10 mouse cellular contexts compared by ENCODE assay signal in the genomic region with DNA sequence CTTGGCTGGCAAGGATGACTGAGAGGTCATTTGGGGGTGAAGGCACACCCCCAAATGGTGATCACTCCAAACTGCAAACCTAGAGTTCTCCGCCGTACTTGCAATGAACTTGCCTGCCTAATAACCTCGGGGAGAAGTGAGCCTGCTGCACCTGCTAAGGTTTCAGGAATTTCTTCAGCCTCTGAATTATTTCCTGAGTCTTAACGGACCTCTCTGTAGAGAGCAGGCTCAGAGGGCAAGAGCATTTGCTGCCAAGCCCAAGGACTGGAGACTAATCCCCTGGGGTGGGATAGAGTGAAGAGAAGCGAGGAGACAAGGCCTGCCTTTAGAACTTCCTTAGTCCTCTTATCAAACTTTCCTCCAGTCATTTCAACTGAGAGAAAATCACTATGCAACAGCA. TPM values are rescaled to one million over a fixed set of nuclear protein-coding genes. Genes with fewer than 3 reads are reported as not detected.
DNase-seq lines count a peak whose midpoint lies in the region; ATAC-seq and TF ChIP-seq lines count a peak whose summit lies in the region.
"Had no signal": no experiment of that assay in that cellular context is flagged by ENCODE, and none has a peak within 500 bp of the region (broad histone marks: within the 10 kb centered on the region; RNA-seq: fewer than 3 reads in every experiment).

No protein-coding gene starts in this region.

- no peaks in the 10 kb centered on the region for H3K9me3 ChIP-seq in hindbrain, embryonic 14.5 days (ENCODE audit: control insufficient read depth, low read length)

- H3K4me2 ChIP-seq in hindbrain, embryonic 14.5 days (replicated peaks): peak overlapping the region; percentile 61; the same call in 1 of the 2 replicates

- 75% methylated on average over 5 of the region's 5 CpGs for WGBS in hindbrain, embryonic 14.5 days

- DNase-seq in heart, adult 11 months: peak; percentile 71
- no peak for DNase-seq in heart, postnatal 25 days (ENCODE audit: low spot score)
- DNase-seq in left cerebral cortex, adult 8-10 months (ENCODE audit: low spot score in 2 of 2): peak; percentile 0 to 1
- no peak for DNase-seq in left cerebral cortex, adult 18-20 months (ENCODE audit: low spot score in 2 of 2)
- DNase-seq in 416B (ENCODE audit: low read depth): peak; percentile 47
- no peak for DNase-seq in hindbrain, embryonic 14.5 days (ENCODE audit: low spot score)
- no peak for DNase-seq in cerebellum, adult 9-10 months
- DNase-seq in layer of hippocampus, adult 2 months (ENCODE audit: low spot score in 2 of 2): no peak
- DNase-seq: adrenal gland, postnatal 14 days had no signal

- peaks cover 16% of the 10 kb centered on the region for H3K4me1 ChIP-seq in hindbrain, embryonic 14.5 days (replicated peaks; ENCODE audit: control insufficient read depth, insufficient read depth, low read length)

- TF ChIP-seq CTCF in layer of hippocampus, adult 2 months (conservative IDR thresholded peaks at IDR 0.05): no peak

- peak overlapping the region; percentile 97; the same call in 1 of the 2 replicates for H3K4me3 ChIP-seq in hindbrain, embryonic 14.5 days (replicated peaks; ENCODE audit: low read length)
- no peak overlapping the region for H3K4me3 ChIP-seq in layer of hippocampus, adult 2 months

- peaks cover 14% of the 10 kb centered on the region for H3K36me3 ChIP-seq in hindbrain, embryonic 14.5 days (replicated peaks; ENCODE audit: control insufficient read depth, insufficient read depth)

- intact Hi-C loops in heart, postnatal 25 days (cut with DNase I): loop anchor here (2.0 to 5.0 kb wide), 3 partner anchors 13 to 162 kb away; partner anchors contain the start of gene Zfp868

- no peak for ATAC-seq in hindbrain, embryonic 14.5 days (ENCODE audit: low FRiP score)

- no peak overlapping the region for H3K27ac ChIP-seq in hindbrain, embryonic 14.5 days
- no peak overlapping the region for H3K27ac ChIP-seq in layer of hippocampus, adult 2 months

- H3K9ac ChIP-seq in hindbrain, embryonic 14.5 days: no peak overlapping the region

- H3K27me3 ChIP-seq in hindbrain, embryonic 14.5 days (ENCODE audit: control insufficient read depth, insufficient read depth, low read length): no peaks in the 10 kb centered on the region

RNA-seq across cellular contexts. Expression of gene Atp13a1, which starts 1.2 kb away (rescaled TPM):
- total RNA-seq in heart, postnatal 25 days (2021): 10 to 100 TPM; 15.0 to 15.1 TPM
- 10 to 100 TPM; 32.9 to 37.1 (median 35.3) TPM for total RNA-seq in left cerebral cortex, adult 8-10 months (2022)
- total RNA-seq in left cerebral cortex, adult 18-20 months (2021): 10 to 100 TPM; 36.2 to 36.4 TPM
- 47.8 and 48.3 TPM in 2 replicates for polyA plus RNA-seq in hindbrain, embryonic 14.5 days (2014; fragmentation: Nextera tagmentation; extraction: Ambion mirVana)
- 10 to 100 TPM; 40.3 to 41.3 TPM for total RNA-seq in layer of hippocampus, adult 2 months (2021)

RNA-seq across cellular contexts. Expression of gene Zfp866, which starts 1.2 kb away (rescaled TPM):
- total RNA-seq in heart, postnatal 25 days (2021): 10 to 100 TPM; 15.5 to 19.4 TPM
- 10 to 100 TPM; 27.1 to 29.1 (median 27.8) TPM for total RNA-seq in left cerebral cortex, adult 8-10 months (2022)
- total RNA-seq in left cerebral cortex, adult 18-20 months (2021): 10 to 100 TPM; 26.6 to 27.8 TPM
- 40.3 and 40.5 TPM in 2 replicates for polyA plus RNA-seq in hindbrain, embryonic 14.5 days (2014; fragmentation: Nextera tagmentation; extraction: Ambion mirVana)
- 10 to 100 TPM; 28.2 to 28.5 TPM for total RNA-seq in layer of hippocampus, adult 2 months (2021)

RNA-seq across cellular contexts. Expression of gene Gm20422, which starts 15.0 kb away (rescaled TPM):
- total RNA-seq in heart, postnatal 25 days (2021): 1 to 10 TPM; 1.2 to 1.8 TPM
- total RNA-seq in left cerebral cortex, adult 8-10 months (2022): 1 to 10 TPM in 3 of 4 experiments, under 1 TPM in 1; 0.46 to 5.3 (median 2.0) TPM
- 1 to 10 TPM in 1 of 2 experiments, not detected in 1; 1.3 TPM for total RNA-seq in left cerebral cortex, adult 18-20 months (2021)
- polyA plus RNA-seq in hindbrain, embryonic 14.5 days (2014; fragmentation: Nextera tagmentation; extraction: Ambion mirVana): 1.0 and 1.7 TPM in 2 replicates
- 1 to 10 TPM; 2.8 to 3.5 TPM for total RNA-seq in layer of hippocampus, adult 2 months (2021)
- polyA plus RNA-seq: gonadal fat pad, adult 2 months had no signal

RNA-seq across cellular contexts. Expression of gene Gmip, which starts 18.7 kb away (rescaled TPM):
- total RNA-seq in heart, postnatal 25 days (2021): 1 to 10 TPM; 4.9 to 5.5 TPM
- total RNA-seq in left cerebral cortex, adult 8-10 months (2022): 10 to 100 TPM; 11.6 to 18.1 (median 15.7) TPM
- total RNA-seq in left cerebral cortex, adult 18-20 months (2021): 10 to 100 TPM in 1 of 2 experiments, 1 to 10 TPM in 1; 9.0 to 12.8 TPM
- 22.1 and 27.7 TPM in 2 replicates for polyA plus RNA-seq in hindbrain, embryonic 14.5 days (2014; fragmentation: Nextera tagmentation; extraction: Ambion mirVana)
- 10 to 100 TPM; 11.1 to 15.7 TPM for total RNA-seq in layer of hippocampus, adult 2 months (2021)

RNA-seq across cellular contexts. Expression of gene Lpar2, which starts 32.5 kb away (rescaled TPM):
- total RNA-seq in heart, postnatal 25 days (2021): under 1 TPM; 0.26 to 0.34 TPM
- total RNA-seq in left cerebral cortex, adult 8-10 months (2022): under 1 TPM; 0.57 to 0.68 (median 0.64) TPM
- under 1 TPM; 0.59 to 0.60 TPM for total RNA-seq in left cerebral cortex, adult 18-20 months (2021)
- polyA plus RNA-seq in hindbrain, embryonic 14.5 days (2014; fragmentation: Nextera tagmentation; extraction: Ambion mirVana): 0.99 and 1.6 TPM in 2 replicates
- total RNA-seq in layer of hippocampus, adult 2 months (2021): under 1 TPM; 0.47 to 0.64 TPM

Comparison
In these comparisons a context has a peak if more than half of its experiments do, and no peak if none do; other contexts are left out.
1. DNase-seq: peak in heart, adult 11 months (single experiment), left cerebral cortex, adult 8-10 months (2 of 2) and 416B (single experiment); none in heart, postnatal 25 days (single experiment), left cerebral cortex, adult 18-20 months (0 of 2), hindbrain, embryonic 14.5 days (single experiment), cerebellum, adult 9-10 months (single experiment) and layer of hippocampus, adult 2 months (0 of 2).